In genomic region chr14:34573348-34573913, GRCm38 (mm10) we compare ENCODE assay signal across 24 mouse cellular contexts. TPM values are rescaled to one million over a fixed set of nuclear protein-coding genes. Genes with fewer than 3 reads are reported as not detected.
DNase-seq lines count a peak whose midpoint lies in the region; TF ChIP-seq lines count a peak whose summit lies in the region.
"Had no signal": no experiment of that assay in that cellular context is flagged by ENCODE, and none has a peak within 500 bp of the region (broad histone marks: within the 10 kb centered on the region; RNA-seq: fewer than 3 reads in every experiment).

No protein-coding gene starts in this region.

- H3K27me3 ChIP-seq in myocyte (ENCODE audit: control insufficient read depth, insufficient read depth, insufficient read length) = no peaks in the 10 kb centered on the region
- H3K27me3 ChIP-seq: hindbrain, embryonic 12.5 days; lung, embryonic 15.5 days; midbrain, embryonic 15.5 days had no signal

- H3ac ChIP-seq in myocyte (ENCODE audit: control insufficient read depth, insufficient read length) = no peak overlapping the region

- peak; percentile 65 to 69 for DNase-seq in heart, adult 18-20 months
- DNase-seq in heart, adult 8-10 months (ENCODE audit: low spot score) = no peak
- DNase-seq in retina, postnatal 1 day = peak; percentile 22
- DNase-seq in retina, embryonic 14.5 days (ENCODE audit: low spot score) = no peak
- DNase-seq in lung, postnatal 14 days = no peak
- no peak for DNase-seq in frontal cortex, postnatal 36 days (ENCODE audit: low spot score in 2 of 2)
- DNase-seq: adrenal gland, postnatal 25 days; left cerebral cortex, postnatal 4 days; spleen, adult 18-20 months had no signal

- no peak overlapping the region for H3K4me3 ChIP-seq in myocyte
- H3K4me3 ChIP-seq: hindbrain, embryonic 12.5 days; liver, embryonic 12.5 days; lung, embryonic 15.5 days; midbrain, embryonic 15.5 days had no signal

- H3K4me2 ChIP-seq in myocyte (ENCODE audit: low read depth) = peak overlapping the region; percentile 8
- H3K4me2 ChIP-seq: hindbrain, embryonic 12.5 days; liver, embryonic 12.5 days; lung, embryonic 15.5 days; midbrain, embryonic 15.5 days had no signal

- TF ChIP-seq POLR2A in myocyte (IDR thresholded peaks at IDR 0.05; ENCODE audit: insufficient read length, low read depth) = no peak

- H3K36me3 ChIP-seq in myocyte (ENCODE audit: control insufficient read depth, insufficient read depth) = peaks cover 7% of the 10 kb centered on the region
- H3K36me3 ChIP-seq: hindbrain, embryonic 12.5 days; liver, embryonic 12.5 days; lung, embryonic 15.5 days; midbrain, embryonic 15.5 days had no signal

- no peaks in the 10 kb centered on the region for H3K79me2 ChIP-seq in myocyte (ENCODE audit: control insufficient read depth, insufficient read depth)

TF ChIP-seq in myocyte, 11 proteins besides CTCF, POLR2A, EP300 and RAD21:
- TF ChIP-seq TCF12 (IDR thresholded peaks at IDR 0.05; ENCODE audit: insufficient read depth, poor library complexity, severe bottlenecking) = no peak
- TF ChIP-seq MAX (IDR thresholded peaks at IDR 0.05; ENCODE audit: low read depth) = no peak
- no peak for TF ChIP-seq TCF3 (IDR thresholded peaks at IDR 0.05; ENCODE audit: insufficient read length, low read depth)
- TF ChIP-seq MYOG (IDR thresholded peaks at IDR 0.05; ENCODE audit: control insufficient read depth in 1 of 3, insufficient read depth in 1 of 3, insufficient read length in 2 of 3, low read depth in 2 of 3) = no peak
- no peak for TF ChIP-seq E2F4 (IDR thresholded peaks at IDR 0.05; ENCODE audit: insufficient read depth)
- TF ChIP-seq REST (IDR thresholded peaks at IDR 0.05; ENCODE audit: insufficient read depth, insufficient read length) = no peak
- TF ChIP-seq USF1 (IDR thresholded peaks at IDR 0.05; ENCODE audit: low read depth) = no peak

RNA-seq across cellular contexts. Expression of gene Ldb3, which starts 15.1 kb away (rescaled TPM):
- total RNA-seq in heart, adult 18-20 months (2021) = 1,000 to 10,000 TPM; 1,008 to 1,034 TPM
- total RNA-seq in heart, adult 8-10 months (2022) = 1,000 to 10,000 TPM; 1,077 to 1,246 (median 1,126) TPM
- polyA plus RNA-seq in myocyte (2012; fragmentation: generic; extraction: Trizol) = 83.9 TPM
- total RNA-seq: megakaryocyte, adult 5-6 weeks had no signal
- polyA plus RNA-seq: activated CD4-positive, CD25-positive, alpha-beta regulatory T cell, adult 4 months had no signal

RNA-seq across cellular contexts. Expression of gene Opn4, which starts 26.5 kb away (rescaled TPM):
- 1 to 10 TPM; 1.9 to 2.5 TPM for total RNA-seq in heart, adult 18-20 months (2021)
- total RNA-seq in heart, adult 8-10 months (2022) = 1 to 10 TPM; 1.7 to 2.5 (median 2.4) TPM
- polyA plus RNA-seq in myocyte (2012; fragmentation: generic; extraction: Trizol) = 0.23 TPM
- total RNA-seq: adrenal gland, postnatal 25 days; gastrocnemius, postnatal 10 days; layer of hippocampus, adult 8-10 months; left cerebral cortex, adult 18-20 months; left cerebral cortex, postnatal 4 days; megakaryocyte, adult 5-6 weeks had no signal
- polyA plus RNA-seq: activated CD4-positive, CD25-positive, alpha-beta regulatory T cell, adult 4 months; embryonic facial prominence, embryonic 11.5 days; forebrain, embryonic 16.5 days; hindbrain, embryonic 12.5 days; intestine, embryonic 14.5 days; liver, embryonic 12.5 days; midbrain, embryonic 15.5 days; neural tube, embryonic 11.5 days had no signal

RNA-seq across cellular contexts. Expression of gene 9230112D13Rik, which starts 50.8 kb away (rescaled TPM):
- not detected for total RNA-seq in heart, adult 18-20 months (2021)
- not detected for total RNA-seq in heart, adult 8-10 months (2022)
- polyA plus RNA-seq in myocyte (2012; fragmentation: generic; extraction: Trizol) = not detected
- total RNA-seq: adrenal gland, postnatal 25 days; gastrocnemius, postnatal 10 days; layer of hippocampus, adult 8-10 months; left cerebral cortex, adult 18-20 months; left cerebral cortex, postnatal 4 days; megakaryocyte, adult 5-6 weeks had no signal
- polyA plus RNA-seq: activated CD4-positive, CD25-positive, alpha-beta regulatory T cell, adult 4 months; embryonic facial prominence, embryonic 11.5 days; forebrain, embryonic 16.5 days; hindbrain, embryonic 12.5 days; intestine, embryonic 14.5 days; liver, embryonic 12.5 days; lung, embryonic 15.5 days; midbrain, embryonic 15.5 days; neural tube, embryonic 11.5 days; testis, adult 2 months had no signal

Comparison
In these comparisons a context has a peak if more than half of its experiments do, and no peak if none do; other contexts are left out.
1. DNase-seq: peak in heart, adult 18-20 months (2 of 2) and retina, postnatal 1 day (single experiment); none in heart, adult 8-10 months (single experiment), retina, embryonic 14.5 days (single experiment), lung, postnatal 14 days (single experiment) and frontal cortex, postnatal 36 days (0 of 2).